Mouse (Mus musculus) stomach, postnatal 0 days (tissue): ENCODE results near the gene Tctex1d1. TPM values are rescaled to one million over a fixed set of nuclear protein-coding genes. Genes with fewer than 3 reads are reported as not detected.

Source experiments
- ATAC-seq: fragments of 200-750 bp; cut with Nextera tagmentation; 2 replicates; pipeline ENCODE4 v1.8.0; 2017; ENCODE audit not compliant: low FRiP score, low TSS enrichment
- DNase-seq: peaks from one replicate; pipeline ENCODE4 v3.0.0-alpha.2; 2016; ENCODE audit warnings: low spot score
- H3K27ac ChIP-seq: fragments of 300-500 bp; sonication (generic); replicated peaks from 2 replicates; pipeline ENCODE4 v1.5.1; 2014; ENCODE audit warnings: mild to moderate bottlenecking, control low read depth
- H3K27me3 ChIP-seq: fragments of 300-500 bp; sonication (generic); 2 replicates; pipeline ENCODE4 v1.6.1; 2014; ENCODE audit warnings: low read length; ENCODE audit not compliant: control insufficient read depth, insufficient read depth
- H3K36me3 ChIP-seq: fragments of 300-500 bp; sonication (generic); 2 replicates; pipeline ENCODE4 v1.6.1; 2014; ENCODE audit warnings: low read length, mixed read lengths; ENCODE audit not compliant: control insufficient read depth, insufficient read depth
- H3K4me1 ChIP-seq: fragments of 300-500 bp; sonication (generic); replicated peaks from 2 replicates; pipeline ENCODE4 v1.6.1; 2014; ENCODE audit warnings: antibody characterized with exemption; ENCODE audit not compliant: control insufficient read depth, insufficient read depth
- H3K4me2 ChIP-seq: fragments of 300-500 bp; sonication (generic); replicated peaks from 2 replicates; pipeline ENCODE4 v1.6.1; 2014; ENCODE audit warnings: low read depth, mild to moderate bottlenecking, control low read depth, moderate library complexity
- H3K4me3 ChIP-seq: fragments of 300-500 bp; sonication (generic); 2 replicates; pipeline ENCODE4 v1.5.1; 2014; ENCODE audit warnings: low read depth, low read length, control low read depth
- H3K9ac ChIP-seq: fragments of 300-500 bp; sonication (generic); 2 replicates; pipeline ENCODE4 v1.6.1; 2014; ENCODE audit warnings: mild to moderate bottlenecking, low read length, control low read depth, mixed read lengths
- H3K9me3 ChIP-seq: fragments of 300-500 bp; sonication (generic); 2 replicates; pipeline ENCODE4 v1.6.1; 2016; ENCODE audit warnings: low read length; ENCODE audit not compliant: control insufficient read depth
- CTCF ChIP-seq: IDR thresholded peaks from 2 replicates; pipeline ENCODE4 v1.5.1; 2016; ENCODE audit warnings: antibody characterized with exemption, low read depth, mild to moderate bottlenecking, moderate library complexity
- EP300 ChIP-seq: optimal IDR thresholded peaks from 2 replicates; pipeline ENCODE3; 2016; ENCODE audit warnings: antibody characterized with exemption
- WGBS: fragments of 180-500 bp; shearing (Covaris S2); extraction: QIAGEN DNeasy Blood & Tissue Kit; methylation state at CpG from one replicate; pipeline ENCODE4 v1.1.7; 2014; 5-methylcytosine and 5-hydroxymethylcytosine counted together
- polyA plus RNA-seq: library from polyadenylated mRNA; unstranded; fragments of >200 nt; fragmentation: Nextera tagmentation; extraction: Ambion mirVana; gene quantifications from 2 replicates; pipeline ENCODE4 v1.2.1, GENCODE M21; 2015

Tctex1d1 gene
- polyA plus RNA-seq, 1 experiment from 2014 or later = 2.6 TPM

DNA sequence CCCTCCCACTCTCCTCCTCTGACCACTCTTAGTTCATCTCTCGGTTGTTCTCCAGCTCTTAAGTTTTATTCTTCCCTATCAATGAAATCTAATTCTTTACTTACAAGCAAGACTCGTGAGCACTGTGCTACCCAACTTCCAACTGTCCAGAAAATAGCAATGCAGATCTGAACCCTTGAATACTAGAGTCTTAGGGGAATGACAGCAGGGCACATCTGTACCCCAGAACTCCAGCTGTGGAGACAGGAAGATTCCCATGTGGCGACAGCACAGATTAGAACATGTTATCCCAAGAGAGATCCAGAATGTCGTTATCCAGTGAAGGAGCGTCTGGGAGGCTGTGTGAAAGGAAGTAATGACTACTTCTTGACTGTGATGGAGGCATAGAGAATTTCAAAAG lies 27.9 kb downstream of the Tctex1d1 start:
- Histone ChIP-seq H3K27me3 (no peaks in the 10 kb centered on the region), H3K4me1 (no peaks in the 10 kb centered on the region), H3K27ac (no peak overlapping the region), H3K4me2 (no peak overlapping the region), H3K36me3 (no peaks in the 10 kb centered on the region), H3K9me3 (no peaks in the 10 kb centered on the region), H3K9ac (no peak overlapping the region), H3K4me3 (no peak overlapping the region)
- WGBS = 79% methylated on average over 5 of the region's 5 CpGs
- DNase-seq = no peak
- no peak for ATAC-seq
- no peak for TF ChIP-seq CTCF
- TF ChIP-seq EP300 = no peak

DNA sequence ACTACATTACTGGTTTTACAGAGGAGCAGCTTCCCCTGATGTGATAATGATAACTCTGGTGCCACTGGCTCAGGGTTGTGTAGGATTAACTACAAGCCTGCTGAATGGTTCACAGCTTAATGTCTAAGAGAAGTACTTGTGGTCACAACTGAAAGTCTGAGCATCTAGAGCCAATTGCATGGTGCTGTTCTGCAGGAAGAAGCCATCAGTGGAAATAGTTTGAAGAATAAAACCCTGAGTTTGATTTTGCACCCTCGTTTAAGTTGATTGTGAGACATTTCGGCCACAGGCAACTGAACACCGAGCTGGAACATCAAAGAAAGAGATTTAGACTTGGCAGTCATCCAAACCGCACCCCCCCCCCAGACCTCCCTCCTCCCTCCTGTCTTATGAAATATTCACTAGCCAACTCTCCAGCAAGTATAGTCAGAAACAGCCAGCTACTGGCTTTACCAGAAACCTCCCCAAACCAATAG lies 28.6 kb downstream of the Tctex1d1 start:
- ATAC-seq (no peak), DNase-seq (peak; percentile 40)
- Histone ChIP-seq H3K4me1 (no peaks in the 10 kb centered on the region), H3K27me3 (no peaks in the 10 kb centered on the region), H3K4me2 (no peak overlapping the region), H3K27ac (no peak overlapping the region), H3K9ac (no peak overlapping the region), H3K36me3 (no peaks in the 10 kb centered on the region), H3K4me3 (no peak overlapping the region), H3K9me3 (no peaks in the 10 kb centered on the region)
- 16% methylated on average over 4 of the region's 4 CpGs for WGBS
- TF ChIP-seq CTCF (no peak), EP300 (no peak)

DNA sequence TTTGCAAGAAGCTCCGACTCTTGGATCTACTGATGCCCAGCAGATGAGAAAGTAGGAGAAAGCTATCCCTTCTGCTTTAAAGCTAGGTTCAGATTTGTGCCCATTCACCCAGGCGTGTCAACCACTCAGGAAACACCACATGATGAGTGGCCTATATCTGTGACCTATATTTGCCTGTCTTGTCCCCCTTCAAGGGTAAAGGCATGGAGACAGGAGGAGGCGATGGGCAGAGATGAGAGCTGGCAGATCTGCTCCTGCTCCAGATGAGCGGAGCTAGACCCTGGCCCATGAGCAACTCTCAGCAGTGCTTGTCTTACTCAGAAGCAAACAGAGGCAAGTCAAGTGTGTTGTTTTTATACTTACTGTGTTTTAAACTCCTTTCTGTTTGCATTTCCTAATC lies 32.3 kb downstream of the Tctex1d1 start:
- no peaks in the 10 kb centered on the region for H3K27me3 ChIP-seq
- no peak for DNase-seq
- no peak for TF ChIP-seq EP300
- TF ChIP-seq CTCF = no peak
- H3K4me2 ChIP-seq = no peak overlapping the region
- H3K9me3 ChIP-seq = no peaks in the 10 kb centered on the region
- 95% methylated on average over 4 of the region's 4 CpGs for whole genome bisulfite sequencing
- no peaks in the 10 kb centered on the region for H3K4me1 ChIP-seq
- H3K4me3 ChIP-seq = no peak overlapping the region
- H3K9ac ChIP-seq = no peak overlapping the region
- H3K36me3 ChIP-seq = no peaks in the 10 kb centered on the region
- no peak for ATAC-seq
- no peak overlapping the region for H3K27ac ChIP-seq

DNA sequence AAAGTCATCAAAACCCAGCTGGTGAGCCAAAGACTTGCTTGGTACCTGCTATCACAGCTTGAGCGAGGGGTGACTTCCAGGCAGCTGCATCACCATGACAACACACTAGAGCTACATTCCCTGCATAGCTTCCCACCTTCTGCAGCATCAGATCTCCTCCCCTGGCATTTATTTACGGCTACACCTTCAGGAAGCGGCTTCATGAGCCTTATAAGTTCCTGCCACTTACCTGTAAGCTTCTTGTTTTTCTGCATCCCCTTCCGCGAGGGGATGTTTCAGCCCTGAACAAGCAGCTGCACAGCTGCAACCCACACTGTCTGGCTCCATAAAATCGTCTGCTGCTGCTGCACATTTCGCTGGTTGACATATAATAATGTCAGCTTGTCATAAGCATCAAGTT lies 33.4 kb downstream of the Tctex1d1 start:
- DNase-seq = no peak

DNA sequence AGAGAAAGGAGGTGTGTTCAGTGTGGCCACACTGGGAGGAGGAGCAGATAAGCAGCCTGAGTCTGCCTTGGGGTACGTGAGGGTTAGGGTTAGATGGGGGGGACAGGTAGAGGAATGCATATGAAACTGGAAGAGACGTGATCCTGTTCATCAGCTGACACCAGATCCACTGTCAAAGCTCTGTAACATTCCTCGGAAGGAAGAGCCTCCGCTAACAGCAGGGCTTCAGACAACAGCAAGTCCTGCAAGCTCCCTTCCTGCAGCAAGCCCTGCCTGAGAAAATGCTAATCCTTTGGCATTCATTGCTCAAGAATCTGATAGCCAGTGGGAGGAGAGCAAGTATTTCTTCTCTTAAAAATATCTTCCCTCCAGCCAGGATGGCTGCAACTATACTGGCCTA lies 35.1 kb downstream of the Tctex1d1 start:
- Histone ChIP-seq H3K36me3 (no peaks in the 10 kb centered on the region), H3K27ac (no peak overlapping the region), H3K4me2 (peak overlapping the region; percentile 27; the same call in 1 of the 2 replicates), H3K4me1 (no peaks in the 10 kb centered on the region), H3K27me3 (no peaks in the 10 kb centered on the region), H3K9me3 (no peaks in the 10 kb centered on the region), H3K4me3 (no peak overlapping the region), H3K9ac (no peak overlapping the region)
- DNase-seq (no peak), ATAC-seq (no peak)
- 14% methylated on average over 4 of the region's 4 CpGs for WGBS
- TF ChIP-seq CTCF (no peak), EP300 (no peak)

More for the DNA sequence above, 33.4 kb downstream of the Tctex1d1 start:
- 42% methylated on average over 7 of the region's 7 CpGs for WGBS
- Histone ChIP-seq H3K9me3 (no peaks in the 10 kb centered on the region), H3K4me3 (no peak overlapping the region), H3K4me2 (no peak overlapping the region), H3K27ac (no peak overlapping the region), H3K4me1 (no peaks in the 10 kb centered on the region), H3K27me3 (no peaks in the 10 kb centered on the region), H3K9ac (no peak overlapping the region), H3K36me3 (no peaks in the 10 kb centered on the region)
- TF ChIP-seq EP300 (no peak), CTCF (no peak)
- ATAC-seq = no peak

DNA sequence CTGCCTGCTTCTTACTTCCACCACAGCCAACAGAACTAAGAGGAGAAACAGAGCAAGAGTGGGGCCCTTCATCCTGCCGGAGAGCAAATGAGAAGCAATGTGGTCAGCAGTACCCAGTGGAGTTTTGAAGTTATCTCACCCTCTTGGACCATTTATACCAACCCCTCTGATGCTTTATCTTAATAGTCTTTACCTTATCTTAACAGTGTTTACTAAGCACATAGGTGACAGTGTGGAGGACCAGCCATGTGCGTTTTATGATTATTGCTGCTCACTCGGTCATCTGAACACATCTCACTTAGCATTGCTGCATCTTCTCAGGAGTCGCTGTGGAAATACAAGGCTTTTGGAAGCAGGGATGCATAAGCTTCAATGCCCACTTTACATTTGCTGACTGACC lies 48.2 kb downstream of the Tctex1d1 start, which contains the start of gene Insl5:
Gene Insl5, minus strand, starts transcription at position 222 of the 400 bp plus-strand sequence.
- H3K4me2 ChIP-seq = no peak within 1 kb of the TSS
- no peak within 1 kb of the TSS for H3K4me3 ChIP-seq
- WGBS = 71% methylated on average over 4 of the region's 4 CpGs
- ATAC-seq (no peak), DNase-seq (no peak)
- TF ChIP-seq CTCF = no peak
- no peak for TF ChIP-seq EP300
- H3K4me1 ChIP-seq = no peaks in the 10 kb centered on the region
- no peaks in the 10 kb centered on the region for H3K36me3 ChIP-seq
- no peak within 1 kb of the TSS for H3K27ac ChIP-seq
- H3K9me3 ChIP-seq = no peaks in the 10 kb centered on the region
- H3K27me3 ChIP-seq = no peaks in the 10 kb centered on the region
- no peak within 1 kb of the TSS for H3K9ac ChIP-seq
